Mouse (Mus musculus) stomach, embryonic 14.5 days (tissue): Measurements from ENCODE around the gene Myocos. TPM values are rescaled to one million over a fixed set of nuclear protein-coding genes. Genes with fewer than 3 reads are reported as not detected.

Experiments used
- ATAC-seq: fragments of 200-750 bp; cut with Nextera tagmentation; 2 replicates; pipeline ENCODE4 v1.8.0; 2017; ENCODE audit warnings: low read depth, moderate TSS enrichment; ENCODE audit not compliant: insufficient number of reproducible peaks, insufficient read depth, low FRiP score
- H3K27ac ChIP-seq: fragments of 300-500 bp; sonication (generic); 2 replicates; pipeline ENCODE4 v1.5.1; 2014; ENCODE audit warnings: mild to moderate bottlenecking, low read length, moderate library complexity, mixed read lengths
- H3K27me3 ChIP-seq: fragments of 300-500 bp; sonication (generic); 2 replicates; pipeline ENCODE4 v1.6.1; 2014; ENCODE audit warnings: low read length, control low read depth, mixed read lengths; ENCODE audit not compliant: control insufficient read depth, insufficient read depth
- H3K36me3 ChIP-seq: fragments of 300-500 bp; sonication (generic); 2 replicates; pipeline ENCODE4 v1.6.1; 2014; ENCODE audit warnings: mild to moderate bottlenecking, control low read depth, low read length, moderate library complexity, mixed read lengths; ENCODE audit not compliant: control insufficient read depth, insufficient read depth
- H3K4me1 ChIP-seq: fragments of 300-500 bp; sonication (generic); 2 replicates; pipeline ENCODE4 v1.6.1; 2014; ENCODE audit warnings: low read length, control low read depth, mixed read lengths; ENCODE audit not compliant: control insufficient read depth, insufficient read depth
- H3K4me2 ChIP-seq: fragments of 300-500 bp; sonication (generic); replicated peaks from 2 replicates; pipeline ENCODE4 v1.6.1; 2014; ENCODE audit warnings: low read depth, low read length, control low read depth
- H3K4me3 ChIP-seq: fragments of 300-500 bp; sonication (generic); 2 replicates; pipeline ENCODE4 v1.5.1; 2014; ENCODE audit warnings: low read depth, low read length, control low read depth
- H3K9ac ChIP-seq: fragments of 300-500 bp; sonication (generic); replicated peaks from 2 replicates; pipeline ENCODE4 v1.6.1; 2014; ENCODE audit warnings: low read depth, mild to moderate bottlenecking, control low read depth, low read length, moderate library complexity, mixed read lengths
- H3K9me3 ChIP-seq: fragments of 300-500 bp; sonication (generic); 2 replicates; pipeline ENCODE4 v1.6.1; 2016; ENCODE audit warnings: low read depth, low read length, control low read depth; ENCODE audit not compliant: control insufficient read depth
- WGBS: fragments of 180-500 bp; shearing (Covaris S2); extraction: QIAGEN DNeasy Blood & Tissue Kit; methylation state at CpG from one replicate; pipeline ENCODE4 v1.1.7; 2014; 5-methylcytosine and 5-hydroxymethylcytosine counted together
- microRNA-seq: library from miRNA; unstranded; fragments of <30 nt; microRNA quantifications from one replicate; pipeline ENCODE4, GENCODE M21; 2016
- polyA plus RNA-seq: library from polyadenylated mRNA; unstranded; fragments of >200 nt; fragmentation: Nextera tagmentation; extraction: Ambion mirVana; gene quantifications from 2 replicates; pipeline ENCODE4 v1.2.1, GENCODE M21; 2014

The Myocos gene
- polyA plus RNA-seq, 1 experiment from 2014 or later = not detected

- Histone ChIP-seq H3K9me3 (no peaks in the 10 kb centered on the region), H3K4me1 (no peaks in the 10 kb centered on the region), H3K27me3 (no peaks in the 10 kb centered on the region), H3K9ac (no peak overlapping the region), H3K27ac (no peak overlapping the region), H3K4me3 (no peak overlapping the region), H3K36me3 (peaks cover 6% of the 10 kb centered on the region; the same call in 1 of the 2 replicates), H3K4me2 (no peak overlapping the region)
- no peak for ATAC-seq
- 68% methylated on average over 4 of the region's 4 CpGs for WGBS
Observed at GRCm38 (mm10) chr1:162601288-162601687, 56.7 kb downstream of the Myocos start.

GRCm38 (mm10) chr1:162599617-162600016, 58.4 kb downstream of the Myocos start:
- H3K27ac ChIP-seq = no peak overlapping the region
- H3K9ac ChIP-seq = no peak overlapping the region
- H3K4me1 ChIP-seq = no peaks in the 10 kb centered on the region
- ATAC-seq = no peak
- no peak overlapping the region for H3K4me3 ChIP-seq
- H3K27me3 ChIP-seq = no peaks in the 10 kb centered on the region
- H3K36me3 ChIP-seq = peaks cover 6% of the 10 kb centered on the region; the same call in 1 of the 2 replicates
- 91% methylated on average over 5 of the region's 5 CpGs for WGBS
- no peaks in the 10 kb centered on the region for H3K9me3 ChIP-seq
- no peak overlapping the region for H3K4me2 ChIP-seq

- Histone ChIP-seq H3K4me1 (no peaks in the 10 kb centered on the region), H3K9me3 (no peaks in the 10 kb centered on the region), H3K9ac (no peak overlapping the region), H3K36me3 (peaks cover 6% of the 10 kb centered on the region), H3K27ac (no peak overlapping the region), H3K4me2 (no peak overlapping the region), H3K27me3 (no peaks in the 10 kb centered on the region), H3K4me3 (no peak overlapping the region)
- WGBS = 55% methylated on average over 3 of the region's 3 CpGs
- ATAC-seq = no peak
Observed at GRCm38 (mm10) chr1:162597379-162598102, 60.5 kb downstream of the Myocos start.

Small RNAs within 50 kb of the gene (microRNA-seq; reads per million reads assigned to microRNA genes)
- gene Gm27616 = not detected

Other genes starting within 250 kb of the Myocos start
- 8.6 and 9.5 TPM in 2 replicates for gene Dnm3, start 180.2 kb downstream of the Myocos start, polyA plus RNA-seq
- 15.7 and 16.1 TPM in 2 replicates for gene Mettl13, start 109.7 kb downstream of the Myocos start, polyA plus RNA-seq
- 55.8 and 63.0 TPM in 2 replicates for gene Vamp4, start 87.7 kb downstream of the Myocos start, polyA plus RNA-seq
- gene Myoc, start 19.1 kb downstream of the Myocos start, polyA plus RNA-seq = not detected in 2 replicates
- 203 and 211 TPM in 2 replicates for gene Prrc2c, start 82.3 kb upstream of the Myocos start, polyA plus RNA-seq
- gene Fmo4, start 155.8 kb upstream of the Myocos start, polyA plus RNA-seq = 0.90 TPM in 1 of 2 replicates, not detected in the other
- gene Fmo1, start 208.4 kb upstream of the Myocos start, polyA plus RNA-seq = 7.0 and 10.6 TPM in 2 replicates
- 1.4 and 2.6 TPM in 2 replicates for gene Fmo2, start 240.5 kb upstream of the Myocos start, polyA plus RNA-seq